Mouse (Mus musculus): ENCODE results near the gene Dcun1d1. TPM values are rescaled to one million over a fixed set of nuclear protein-coding genes. Genes with fewer than 3 reads are reported as not detected.

Gene Dcun1d1
- total RNA-seq (2022), result 10 to 100 TPM; 68.4 to 81.5 (median 72.8) TPM

GRCm38 (mm10) chr3:35937345-35937744, at the start of gene Dcun1d1:
Gene Dcun1d1 (minus strand): TSS chr3:35937445.
- DNase-seq (ENCODE audit: low spot score in 2 of 2), result no peak

- no peak for DNase-seq (ENCODE audit: low spot score in 2 of 2)
Measured at GRCm38 (mm10) chr3:35986266-35986665, 49.0 kb upstream of the Dcun1d1 start.

- DNase-seq (ENCODE audit: low spot score in 2 of 2), result no peak
Measured at GRCm38 (mm10) chr3:35973551-35973950, 36.3 kb upstream of the Dcun1d1 start.

GRCm38 (mm10) chr3:35972985-35973384, 35.7 kb upstream of the Dcun1d1 start:
- DNase-seq (ENCODE audit: low spot score in 2 of 2), result no peak

- peak in 1 of 2 experiments; percentile 12 for DNase-seq (ENCODE audit: low spot score in 2 of 2)
Measured at GRCm38 (mm10) chr3:35971149-35971548, 33.9 kb upstream of the Dcun1d1 start.

- DNase-seq (ENCODE audit: low spot score in 2 of 2), result no peak
Measured at GRCm38 (mm10) chr3:35970441-35970840, 33.2 kb upstream of the Dcun1d1 start.

GRCm38 (mm10) chr3:35967366-35967921, 30.2 kb upstream of the Dcun1d1 start:
- DNase-seq (ENCODE audit: low spot score in 2 of 2), result no peak

- no peak for DNase-seq (ENCODE audit: low spot score in 2 of 2)
Measured at GRCm38 (mm10) chr3:35966493-35966892, 29.2 kb upstream of the Dcun1d1 start.

- DNase-seq (ENCODE audit: low spot score in 2 of 2), result no peak
Measured at GRCm38 (mm10) chr3:35964928-35965327, 27.7 kb upstream of the Dcun1d1 start.

- no peak for DNase-seq (ENCODE audit: low spot score in 2 of 2)
Measured at GRCm38 (mm10) chr3:35963921-35964320, 26.7 kb upstream of the Dcun1d1 start.

- no peak for DNase-seq (ENCODE audit: low spot score in 2 of 2)
Measured at GRCm38 (mm10) chr3:35963401-35963800, 26.2 kb upstream of the Dcun1d1 start.

GRCm38 (mm10) chr3:35962967-35963366, 25.7 kb upstream of the Dcun1d1 start:
- no peak for DNase-seq (ENCODE audit: low spot score in 2 of 2)

- DNase-seq (ENCODE audit: low spot score in 2 of 2), result no peak
Measured at GRCm38 (mm10) chr3:35957230-35957629, 20.0 kb upstream of the Dcun1d1 start.

- DNase-seq (ENCODE audit: low spot score in 2 of 2), result no peak
Measured at GRCm38 (mm10) chr3:35954901-35955575, 17.8 kb upstream of the Dcun1d1 start.

GRCm38 (mm10) chr3:35953816-35954215, 16.6 kb upstream of the Dcun1d1 start:
- no peak for DNase-seq (ENCODE audit: low spot score in 2 of 2)

GRCm38 (mm10) chr3:35953184-35953583, 15.9 kb upstream of the Dcun1d1 start:
- no peak for DNase-seq (ENCODE audit: low spot score in 2 of 2)

- no peak for DNase-seq (ENCODE audit: low spot score in 2 of 2)
Measured at GRCm38 (mm10) chr3:35948197-35948596, 11.0 kb upstream of the Dcun1d1 start.

- DNase-seq (ENCODE audit: low spot score in 2 of 2), result no peak
Measured at GRCm38 (mm10) chr3:35940520-35941135, 3.4 kb upstream of the Dcun1d1 start.

- no peak for DNase-seq (ENCODE audit: low spot score in 2 of 2)
Measured at GRCm38 (mm10) chr3:35940047-35940446, 2.8 kb upstream of the Dcun1d1 start.

- DNase-seq (ENCODE audit: low spot score in 2 of 2), result no peak
Measured at GRCm38 (mm10) chr3:35933405-35933777, 3.9 kb downstream of the Dcun1d1 start.

- peak; percentile 48 to 58 for DNase-seq (ENCODE audit: low spot score in 2 of 2)
Measured at GRCm38 (mm10) chr3:35932735-35933404, 4.4 kb downstream of the Dcun1d1 start.

Measured in layer of hippocampus, adult 8-10 months (tissue).